Mouse (Mus musculus): ENCODE measurements around the gene Tead2. TPM values are rescaled to one million over a fixed set of nuclear protein-coding genes. Genes with fewer than 3 reads are reported as not detected.

Gene Tead2
- polyA plus RNA-seq, 1 experiment from 2014 or later, result 111 TPM

Small RNAs within 50 kb of the gene (microRNA-seq; reads per million reads assigned to microRNA genes)
- not detected for gene Mir7055

Other genes starting within 250 kb of the Tead2 start
- gene Cpt1c, start 240.9 kb upstream of the Tead2 start, polyA plus RNA-seq (2014; fragmentation: Nextera tagmentation; extraction: Ambion mirVana), result 8.0 and 11.1 TPM in 2 replicates
- 134 and 145 TPM in 2 replicates for gene Prmt1, start 229.2 kb upstream of the Tead2 start, polyA plus RNA-seq (2014; fragmentation: Nextera tagmentation; extraction: Ambion mirVana)
- gene Irf3, start 218.1 kb upstream of the Tead2 start, polyA plus RNA-seq (2014; fragmentation: Nextera tagmentation; extraction: Ambion mirVana), result 57.6 and 60.9 TPM in 2 replicates
- gene Bcl2l12, start 217.0 kb upstream of the Tead2 start, polyA plus RNA-seq (2014; fragmentation: Nextera tagmentation; extraction: Ambion mirVana), result 34.7 and 35.4 TPM in 2 replicates
- 36.2 and 36.8 TPM in 2 replicates for gene Scaf1, start 199.4 kb upstream of the Tead2 start, polyA plus RNA-seq (2014; fragmentation: Nextera tagmentation; extraction: Ambion mirVana)
- gene Rras, start 197.8 kb upstream of the Tead2 start, polyA plus RNA-seq (2014; fragmentation: Nextera tagmentation; extraction: Ambion mirVana), result 98.6 and 108 TPM in 2 replicates
- gene Prr12, start 162.9 kb upstream of the Tead2 start, polyA plus RNA-seq (2014; fragmentation: Nextera tagmentation; extraction: Ambion mirVana), result 6.7 and 8.7 TPM in 2 replicates
- 48.5 and 53.8 TPM in 2 replicates for gene Nosip, start 153.3 kb upstream of the Tead2 start, polyA plus RNA-seq (2014; fragmentation: Nextera tagmentation; extraction: Ambion mirVana)
- gene Prrg2, start 153.1 kb upstream of the Tead2 start, polyA plus RNA-seq (2014; fragmentation: Nextera tagmentation; extraction: Ambion mirVana), result 13.4 and 14.5 TPM in 2 replicates
- gene Rcn3, start 123.5 kb upstream of the Tead2 start, polyA plus RNA-seq (2014; fragmentation: Nextera tagmentation; extraction: Ambion mirVana), result 218 and 262 TPM in 2 replicates
- 50.5 and 53.8 TPM in 2 replicates for gene Fcgrt, start 111.9 kb upstream of the Tead2 start, polyA plus RNA-seq (2014; fragmentation: Nextera tagmentation; extraction: Ambion mirVana)
- gene Rps11, start 91.3 kb upstream of the Tead2 start, polyA plus RNA-seq (2014; fragmentation: Nextera tagmentation; extraction: Ambion mirVana), result 1,053 and 1,103 TPM in 2 replicates
- 878 and 918 TPM in 2 replicates for gene Rpl13a, start 87.0 kb upstream of the Tead2 start, polyA plus RNA-seq (2014; fragmentation: Nextera tagmentation; extraction: Ambion mirVana)
- gene Gm45713, start 79.5 kb upstream of the Tead2 start, polyA plus RNA-seq (2014; fragmentation: Nextera tagmentation; extraction: Ambion mirVana), result 0.34 and 0.58 TPM in 2 replicates
- gene Flt3l, start 79.3 kb upstream of the Tead2 start, polyA plus RNA-seq (2014; fragmentation: Nextera tagmentation; extraction: Ambion mirVana), result 1.3 and 1.4 TPM in 2 replicates
- 86.3 and 94.5 TPM in 2 replicates for gene Pih1d1, start 61.5 kb upstream of the Tead2 start, polyA plus RNA-seq (2014; fragmentation: Nextera tagmentation; extraction: Ambion mirVana)
- gene Aldh16a1, start 61.2 kb upstream of the Tead2 start, polyA plus RNA-seq (2014; fragmentation: Nextera tagmentation; extraction: Ambion mirVana), result 27.8 and 31.2 TPM in 2 replicates
- gene Slc17a7, start 51.8 kb upstream of the Tead2 start, polyA plus RNA-seq (2014; fragmentation: Nextera tagmentation; extraction: Ambion mirVana), result 5.3 and 7.8 TPM in 2 replicates
- gene Gfy, start 36.2 kb upstream of the Tead2 start, polyA plus RNA-seq (2014; fragmentation: Nextera tagmentation; extraction: Ambion mirVana), result not detected in 2 replicates
- 0.61 TPM in 1 of 2 replicates, not detected in the other for gene Pth2, start 34.8 kb upstream of the Tead2 start, polyA plus RNA-seq (2014; fragmentation: Nextera tagmentation; extraction: Ambion mirVana)
- gene Ccdc155, start 10.9 kb upstream of the Tead2 start, polyA plus RNA-seq (2014; fragmentation: Nextera tagmentation; extraction: Ambion mirVana), result 0.32 and 0.54 TPM in 2 replicates
- 0.65 and 1.7 TPM in 2 replicates for gene Dkkl1, start 3.6 kb upstream of the Tead2 start, polyA plus RNA-seq (2014; fragmentation: Nextera tagmentation; extraction: Ambion mirVana)
- 1.7 and 1.9 TPM in 2 replicates for gene Cd37, start 23.4 kb downstream of the Tead2 start, polyA plus RNA-seq (2014; fragmentation: Nextera tagmentation; extraction: Ambion mirVana)
- 0.38 TPM in 1 of 2 replicates, not detected in the other for gene Slc6a16, start 25.3 kb downstream of the Tead2 start, polyA plus RNA-seq (2014; fragmentation: Nextera tagmentation; extraction: Ambion mirVana)
- gene Slc6a21, start 61.8 kb downstream of the Tead2 start, polyA plus RNA-seq (2014; fragmentation: Nextera tagmentation; extraction: Ambion mirVana), result not detected in 2 replicates
- 11.1 and 12.4 TPM in 2 replicates for gene Trpm4, start 118.0 kb downstream of the Tead2 start, polyA plus RNA-seq (2014; fragmentation: Nextera tagmentation; extraction: Ambion mirVana)
- gene Hrc, start 119.5 kb downstream of the Tead2 start, polyA plus RNA-seq (2014; fragmentation: Nextera tagmentation; extraction: Ambion mirVana), result 24.1 and 28.3 TPM in 2 replicates
- gene Ppfia3, start 151.3 kb downstream of the Tead2 start, polyA plus RNA-seq (2014; fragmentation: Nextera tagmentation; extraction: Ambion mirVana), result 2.7 and 2.8 TPM in 2 replicates
- 1.0 and 1.1 TPM in 2 replicates for gene Lin7b, start 154.8 kb downstream of the Tead2 start, polyA plus RNA-seq (2014; fragmentation: Nextera tagmentation; extraction: Ambion mirVana)
- 64.1 and 65.2 TPM in 2 replicates for gene Snrnp70, start 180.0 kb downstream of the Tead2 start, polyA plus RNA-seq (2014; fragmentation: Nextera tagmentation; extraction: Ambion mirVana)
- 0.32 and 0.38 TPM in 2 replicates for gene Kcna7, start 189.9 kb downstream of the Tead2 start, polyA plus RNA-seq (2014; fragmentation: Nextera tagmentation; extraction: Ambion mirVana)
- gene Ntf5, start 197.9 kb downstream of the Tead2 start, polyA plus RNA-seq (2014; fragmentation: Nextera tagmentation; extraction: Ambion mirVana), result 1.0 and 1.6 TPM in 2 replicates
- gene Lhb, start 205.1 kb downstream of the Tead2 start, polyA plus RNA-seq (2014; fragmentation: Nextera tagmentation; extraction: Ambion mirVana), result not detected in 2 replicates
- 99.1 and 105 TPM in 2 replicates for gene Gys1, start 219.1 kb downstream of the Tead2 start, polyA plus RNA-seq (2014; fragmentation: Nextera tagmentation; extraction: Ambion mirVana)
- 66.4 and 68.1 TPM in 2 replicates for gene Ruvbl2, start 222.3 kb downstream of the Tead2 start, polyA plus RNA-seq (2014; fragmentation: Nextera tagmentation; extraction: Ambion mirVana)
- gene Ftl1, start 244.1 kb downstream of the Tead2 start, polyA plus RNA-seq (2014; fragmentation: Nextera tagmentation; extraction: Ambion mirVana), result 3,513 and 3,606 TPM in 2 replicates

Data from heart, embryonic 14.5 days (tissue).